Mouse (Mus musculus) E14TG2a.4 (cell line): ENCODE measurements around the gene Zfr2.

ENCODE experiments used
- CTCF ChIP-seq: conservative IDR thresholded peaks from 2 replicates; pipeline ENCODE4 v1.5.1; 2014; ENCODE audit warnings: low read length
- NANOG ChIP-seq: IDR thresholded peaks from 2 replicates; pipeline ENCODE4 v1.6.1; 2014; ENCODE audit warnings: borderline replicate concordance, low read length, mixed read lengths
- POU5F1 ChIP-seq: IDR thresholded peaks from 2 replicates; pipeline ENCODE4 v1.6.1; 2014; ENCODE audit warnings: low read length, borderline replicate concordance

DNA sequence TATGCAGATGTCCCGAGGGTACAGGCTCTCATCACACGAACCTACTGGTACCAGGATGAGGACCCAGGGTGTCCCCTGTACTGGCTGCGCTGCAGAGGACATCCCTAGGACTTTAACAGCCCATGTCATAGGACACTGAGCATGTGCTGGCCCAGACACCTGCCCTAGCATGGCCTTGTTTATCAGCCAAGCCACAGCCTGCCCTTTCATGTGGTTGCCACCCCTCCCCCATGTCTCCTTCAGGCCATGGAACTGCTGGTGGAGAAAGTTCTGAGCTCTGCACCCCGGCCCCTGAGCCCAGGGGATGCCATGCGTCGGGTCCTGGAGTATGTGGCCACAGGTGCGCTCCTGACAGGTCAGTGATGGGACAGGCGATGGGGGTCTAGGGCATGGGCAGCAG is 16.5 kb downstream of the Zfr2 start:
- TF ChIP-seq CTCF (no peak), NANOG (no peak), POU5F1 (no peak)
